Mouse (Mus musculus): ENCODE measurements around the gene Cd24a. TPM values are rescaled to one million over a fixed set of nuclear protein-coding genes. Genes with fewer than 3 reads are reported as not detected.

The Cd24a gene
- total RNA-seq (2023) = 100 to 1,000 TPM; 659 to 682 TPM

DNA sequence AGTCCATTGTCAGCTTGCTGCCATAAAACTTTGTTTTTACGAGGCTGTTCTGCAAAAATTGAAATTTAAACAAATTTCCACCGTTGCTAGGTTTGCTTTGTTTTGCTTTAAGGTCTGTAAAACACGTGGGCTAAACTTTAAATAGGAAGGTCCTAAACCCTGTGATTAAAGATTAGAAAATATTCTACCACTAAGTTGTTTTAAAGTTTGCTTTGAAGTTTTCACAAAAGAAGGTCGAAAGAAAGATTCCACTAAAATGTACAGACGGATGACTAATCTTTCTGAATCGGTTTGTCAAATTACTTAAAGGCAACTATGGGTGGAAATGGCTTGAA is at the start of gene Cd24a:
Cd24a (plus strand) TSS at position 288 of the 335 bp plus-strand sequence.

DNA sequence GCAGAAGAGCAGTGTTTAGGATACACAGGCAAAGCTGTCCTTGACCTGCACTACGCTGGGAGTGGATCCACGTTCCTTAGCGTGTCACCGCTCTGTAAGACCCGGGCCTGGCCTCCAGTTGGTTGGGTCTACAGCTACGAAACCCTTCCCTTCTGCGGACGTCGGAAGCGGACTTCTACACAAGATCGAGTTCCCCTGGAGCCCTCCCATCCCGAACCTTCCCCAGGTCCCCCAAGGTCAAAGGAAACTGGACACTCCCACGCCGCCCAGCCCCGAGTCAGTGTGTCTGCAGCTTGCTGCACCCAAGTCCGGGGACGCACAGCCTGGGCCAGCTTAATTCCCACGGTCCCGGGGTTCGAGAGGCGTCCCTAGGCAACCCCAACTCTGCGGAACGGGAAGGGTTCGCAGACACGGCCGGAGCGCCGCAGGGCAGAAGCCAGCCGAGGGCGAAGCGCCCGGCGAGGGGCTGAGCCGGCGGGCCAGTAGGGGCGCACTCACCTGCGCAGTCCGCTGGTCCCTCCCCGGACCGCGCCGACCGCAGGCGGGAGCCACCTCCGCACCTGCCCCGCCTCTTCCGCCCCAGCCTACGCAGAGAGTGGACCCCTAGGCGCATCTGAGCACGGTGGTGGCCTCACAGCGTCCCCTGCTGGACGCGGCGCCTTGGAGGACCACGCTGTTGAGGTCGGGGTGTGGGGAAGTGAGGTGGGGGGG is 37.5 kb upstream of the Cd24a start, which contains the start of gene 1700021F05Rik:
1700021F05Rik (minus strand) TSS at position 553 of the 711 bp plus-strand sequence.

Other genes starting within 250 kb of the Cd24a start
- 10 to 100 TPM in 1 of 2 experiments, 1 to 10 TPM in 1; 8.3 to 12.3 TPM for gene Bend3, start 99.5 kb upstream of the Cd24a start, total RNA-seq (2023)
- gene Gm9803, start 54.2 kb upstream of the Cd24a start, total RNA-seq (2023) = 1 to 10 TPM in 1 of 2 experiments, not detected in 1; 4.7 TPM
- 10 to 100 TPM; 11.8 to 16.9 TPM for gene 1700021F05Rik, start 37.3 kb upstream of the Cd24a start, total RNA-seq (2023)